Mouse (Mus musculus) splenic B cell, adult 2 months (primary cell): ENCODE results near the gene Chst13.

Source experiments
- DNase-seq: peaks from one replicate; pipeline ENCODE4 v3.0.0-alpha.2; 2011; ENCODE audit warnings: low read depth, low spot score
- H3K27me3 ChIP-seq: 2 replicates; pipeline ENCODE4 v1.6.1; 2012; ENCODE audit warnings: mild to moderate bottlenecking, low read length, moderate library complexity, mixed read lengths; ENCODE audit not compliant: control insufficient read depth, poor library complexity, insufficient read depth, severe bottlenecking
- H3K36me3 ChIP-seq: 2 replicates; pipeline ENCODE4 v1.6.1; 2012; ENCODE audit warnings: mild to moderate bottlenecking, low read length, moderate library complexity, mixed read lengths; ENCODE audit not compliant: control insufficient read depth, poor library complexity, insufficient read depth, severe bottlenecking

The Chst13 gene

DNA sequence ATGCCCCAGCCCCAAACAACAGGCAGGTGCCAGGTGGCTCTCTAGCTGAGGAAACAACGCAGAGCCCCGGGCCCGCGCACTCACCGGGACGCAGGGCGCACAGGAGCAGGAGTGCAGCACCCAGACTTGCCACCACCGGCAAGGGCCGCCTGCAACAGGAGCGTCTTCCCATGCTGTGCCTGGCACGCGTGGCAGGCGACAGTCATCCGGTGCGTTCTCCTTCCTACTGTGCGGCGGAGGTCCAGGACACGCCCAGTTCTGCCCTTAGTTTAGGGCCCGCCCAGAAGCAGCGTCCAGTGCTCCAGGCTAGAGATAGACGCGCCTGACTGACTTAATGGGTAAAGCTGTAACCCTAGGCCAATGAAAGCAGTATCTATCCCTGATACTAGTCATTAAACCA, at the start of gene Chst13:
Chst13 (minus strand) TSS at position 195 of the 400 bp plus-strand sequence.
- DNase-seq: no peak
- Histone ChIP-seq H3K36me3 (no peaks in the 10 kb centered on the region), H3K27me3 (no peaks in the 10 kb centered on the region)

DNA sequence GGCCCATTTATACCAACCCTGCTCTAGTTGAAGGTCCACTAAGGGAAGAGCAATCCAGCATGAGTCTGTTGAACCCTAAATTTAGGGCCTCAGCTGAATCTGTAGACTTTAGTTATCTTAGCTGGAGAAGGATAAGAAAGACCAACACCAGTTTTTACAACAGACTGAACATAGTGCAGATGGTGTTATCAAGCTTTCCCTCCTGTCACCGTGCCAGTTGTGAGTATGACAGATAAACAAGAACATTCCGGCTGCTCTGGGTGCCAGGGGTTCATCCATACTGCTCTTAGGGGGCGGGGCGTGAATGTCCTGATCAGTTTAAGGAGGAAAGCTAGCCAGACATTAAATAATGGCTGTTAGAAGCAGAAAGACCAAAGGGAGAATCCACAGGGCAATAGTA, 49.7 kb upstream of the Chst13 start:
- no peaks in the 10 kb centered on the region for H3K27me3 ChIP-seq
- peaks cover 4% of the 10 kb centered on the region for H3K36me3 ChIP-seq
- DNase-seq: no peak

DNA sequence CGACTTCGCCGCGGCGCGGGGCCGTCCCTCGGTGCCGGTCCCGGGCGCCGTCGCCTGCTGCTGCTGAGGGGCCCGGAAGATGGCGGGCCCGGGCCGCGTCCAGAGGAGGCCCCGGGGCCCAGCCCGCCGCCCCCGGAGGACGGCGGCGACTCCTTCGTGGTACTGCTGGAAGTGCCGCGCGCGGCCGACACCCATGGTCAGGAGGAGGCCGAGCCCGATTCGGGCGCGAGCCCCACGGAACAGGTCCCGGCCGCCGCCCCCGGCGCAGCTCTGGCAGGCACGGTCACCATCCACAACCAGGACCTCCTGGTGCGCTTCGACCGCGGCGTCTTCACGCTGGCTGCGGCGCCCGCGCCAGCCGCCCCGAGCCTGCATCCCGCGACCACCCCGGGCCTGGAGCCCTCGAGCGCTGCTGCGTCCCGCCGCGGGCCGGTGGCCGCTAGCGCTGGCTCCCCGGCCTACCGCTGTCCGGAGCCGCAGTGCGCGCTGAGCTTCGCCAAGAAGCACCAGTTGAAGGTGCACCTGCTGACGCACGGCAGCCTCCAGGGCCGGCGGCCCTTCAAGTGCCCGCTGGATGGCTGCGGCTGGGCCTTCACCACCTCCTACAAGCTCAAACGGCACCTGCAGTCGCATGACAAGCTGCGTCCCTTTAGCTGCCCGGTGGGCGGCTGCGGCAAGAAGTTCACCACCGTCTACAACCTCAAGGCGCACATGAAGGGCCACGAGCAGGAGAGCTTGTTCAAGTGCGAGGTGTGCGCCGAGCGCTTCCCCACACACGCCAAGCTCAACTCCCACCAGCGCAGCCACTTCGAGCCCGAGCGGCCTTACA, 45.0 kb upstream of the Chst13 start:
- Histone ChIP-seq H3K27me3 (no peaks in the 10 kb centered on the region), H3K36me3 (peaks cover 2% of the 10 kb centered on the region; the same call in 1 of the 2 replicates)
- DNase-seq: peak; percentile 49

DNA sequence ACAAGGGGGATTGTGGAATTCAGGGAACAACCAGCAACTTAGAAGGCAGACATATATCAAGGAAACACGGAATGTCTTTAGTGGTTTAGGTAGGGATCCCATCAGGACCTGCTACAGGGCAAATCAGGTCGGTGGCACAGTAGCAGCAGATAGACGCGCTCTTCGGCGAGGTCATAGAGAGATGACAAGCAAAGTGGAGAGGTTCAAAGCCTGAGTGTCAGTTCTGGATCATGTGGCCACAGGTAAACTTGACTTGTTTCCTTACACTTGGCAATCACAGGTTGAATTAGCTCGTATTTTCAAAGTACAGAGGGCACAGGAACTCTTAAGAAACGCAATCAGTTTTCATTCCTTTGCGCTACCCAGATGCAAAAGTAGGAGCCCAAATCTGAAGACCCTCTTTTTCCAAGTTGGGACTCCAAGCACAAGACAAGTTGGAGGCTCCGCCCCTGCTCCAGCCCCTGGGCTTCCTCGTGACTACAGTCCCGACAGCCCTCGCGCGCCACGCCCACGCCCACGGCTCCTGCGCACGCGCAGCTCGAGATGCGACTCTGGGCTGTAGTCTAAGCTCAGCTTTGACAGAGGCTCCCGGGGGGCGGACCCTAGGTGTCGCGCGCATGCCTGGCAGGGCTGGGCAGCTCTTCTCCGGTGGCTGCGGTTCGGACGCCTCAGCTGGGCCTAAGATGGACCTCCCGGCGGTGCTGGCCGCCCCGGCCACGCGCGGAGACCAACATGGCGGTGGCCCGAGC, 44.2 kb upstream of the Chst13 start, which contains the start of gene Zxdc:
Zxdc (plus strand) TSS at position 517 of the 749 bp plus-strand sequence.
- peak; percentile 96 for DNase-seq
- H3K36me3 ChIP-seq: peaks cover under 1% of the 10 kb centered on the region; the same call in 1 of the 2 replicates
- H3K27me3 ChIP-seq: no peaks in the 10 kb centered on the region

DNA sequence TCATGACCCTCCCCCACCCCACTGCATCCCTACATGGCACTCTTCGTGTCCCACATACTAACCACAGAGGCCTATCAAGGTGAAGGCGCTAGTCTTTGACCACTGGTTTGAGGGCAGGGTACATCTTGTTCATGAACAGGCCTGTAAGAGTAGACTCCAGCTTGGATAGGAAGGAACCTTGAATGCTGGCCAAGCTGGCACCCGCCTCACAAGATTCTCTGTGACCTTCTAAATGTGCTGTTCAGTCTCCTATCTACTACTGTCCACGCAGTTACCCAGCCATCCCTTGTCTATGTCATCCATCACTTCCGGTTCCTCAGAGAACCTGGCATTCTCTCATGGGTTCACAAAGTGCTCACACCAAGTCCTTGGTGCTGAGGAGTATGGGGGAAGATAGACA, 38.3 kb upstream of the Chst13 start:
- Histone ChIP-seq H3K36me3 (no peaks in the 10 kb centered on the region), H3K27me3 (no peaks in the 10 kb centered on the region)
- no peak for DNase-seq

DNA sequence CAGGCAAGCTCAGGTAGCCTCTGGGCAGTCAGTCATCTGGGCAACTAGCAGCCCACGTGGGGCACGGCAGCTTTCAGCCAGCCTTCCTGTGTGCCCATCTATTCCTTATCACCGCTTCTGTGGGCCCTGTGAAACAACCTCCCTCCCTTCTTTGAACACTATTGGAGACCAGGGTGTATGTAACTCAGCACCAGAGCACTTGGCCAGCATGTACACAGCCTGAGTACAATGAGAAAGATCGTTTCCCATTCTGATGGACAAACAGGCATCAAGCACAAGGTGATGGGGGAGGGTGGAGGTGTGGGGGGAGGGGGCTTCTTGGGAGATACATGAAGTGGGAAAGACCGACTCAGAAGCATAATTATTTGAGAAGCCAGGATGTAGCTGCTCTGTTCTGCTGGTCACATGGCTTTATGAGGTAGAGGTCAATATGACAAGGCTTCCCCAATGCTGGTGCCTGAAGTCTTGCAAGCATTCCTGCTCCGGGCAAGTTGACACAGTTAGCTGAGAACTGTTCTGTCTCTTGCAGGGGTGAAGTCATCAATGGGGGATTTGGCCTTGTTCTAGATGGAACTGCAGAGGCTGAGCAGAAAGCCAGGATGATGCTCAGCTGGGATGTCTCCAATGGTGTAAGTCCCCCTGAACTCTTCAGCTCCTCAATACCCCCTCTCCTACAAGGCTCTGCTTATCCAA, 36.1 kb upstream of the Chst13 start:
- Histone ChIP-seq H3K27me3 (no peaks in the 10 kb centered on the region), H3K36me3 (no peaks in the 10 kb centered on the region)
- no peak for DNase-seq

DNA sequence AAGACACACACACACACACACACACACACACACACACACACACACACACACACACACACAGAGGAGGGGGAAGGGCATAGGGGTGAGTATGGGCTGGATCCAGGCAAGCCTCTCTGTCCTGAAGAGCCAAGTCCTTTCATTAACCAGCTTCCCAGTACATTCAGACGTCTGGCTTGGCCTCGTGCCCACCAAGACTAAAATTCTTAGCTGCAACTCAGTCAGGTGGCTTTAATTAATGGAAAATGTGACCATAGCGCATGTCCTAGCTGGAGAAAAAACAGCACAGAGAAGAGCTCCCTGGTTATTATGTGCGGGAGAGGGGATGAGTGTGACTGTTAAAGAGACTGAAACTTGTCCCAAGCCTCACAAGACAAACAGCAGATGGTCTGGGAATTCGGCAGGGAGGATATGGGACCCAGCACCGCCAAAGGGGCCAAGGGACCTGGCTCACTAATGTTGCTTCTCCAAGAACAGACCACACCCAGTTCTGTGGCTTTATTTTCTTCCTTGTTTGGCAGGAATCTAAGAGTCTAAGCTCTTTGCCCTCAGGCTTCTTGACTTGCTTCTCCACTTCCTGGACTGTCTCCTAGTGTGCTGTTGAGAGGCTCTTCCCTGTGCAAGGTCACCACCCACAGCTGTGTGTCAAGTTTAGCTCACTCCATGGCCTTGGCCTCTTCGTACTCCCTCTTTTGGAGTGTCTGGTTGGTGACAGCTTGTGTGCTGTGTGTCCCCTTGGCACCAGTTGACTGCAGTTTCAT, 35.2 kb upstream of the Chst13 start:
- no peaks in the 10 kb centered on the region for H3K27me3 ChIP-seq
- no peaks in the 10 kb centered on the region for H3K36me3 ChIP-seq
- no peak for DNase-seq

DNA sequence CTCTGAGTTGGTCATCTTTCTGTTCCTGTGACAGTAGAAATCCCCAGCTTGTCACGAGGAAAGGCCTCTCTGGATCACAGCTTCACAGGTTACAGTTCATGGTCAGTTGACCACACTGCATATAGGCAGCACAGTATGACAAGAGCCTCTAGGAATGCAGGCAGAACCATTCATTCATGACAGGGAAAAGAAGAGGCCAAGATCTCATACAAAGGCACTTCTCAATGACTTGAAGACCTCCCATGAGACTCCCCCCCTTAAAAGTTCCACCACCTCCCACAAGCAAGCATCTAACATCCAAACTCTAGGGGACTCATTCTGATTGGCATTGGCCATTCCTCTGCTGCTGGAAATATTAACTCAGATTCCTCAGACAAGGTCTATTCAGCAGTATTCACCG, 34.5 kb upstream of the Chst13 start:
- DNase-seq: no peak

DNA sequence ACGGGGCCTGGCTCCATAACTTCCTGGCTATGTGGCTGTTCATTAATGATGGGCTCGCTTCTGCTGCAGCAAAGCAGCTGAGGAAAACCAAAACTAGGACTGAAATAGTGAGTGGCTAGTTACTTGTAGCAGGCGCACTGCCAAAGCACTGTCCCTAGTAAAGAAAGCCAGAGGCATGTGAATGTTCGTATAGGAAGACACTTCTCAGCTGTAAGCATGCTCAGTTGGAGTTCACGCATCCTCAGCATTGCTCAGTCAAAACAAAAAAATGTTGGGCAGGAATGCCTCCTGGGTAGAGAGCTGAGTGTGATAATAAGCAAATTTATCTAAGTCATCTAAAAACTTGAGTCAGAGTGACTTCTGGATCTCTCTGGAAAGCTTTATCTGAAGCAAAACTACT, 33.2 kb upstream of the Chst13 start:
- DNase-seq: no peak
- Histone ChIP-seq H3K27me3 (no peaks in the 10 kb centered on the region), H3K36me3 (no peaks in the 10 kb centered on the region)

More for the DNA sequence above, 34.5 kb upstream of the Chst13 start:
- no peaks in the 10 kb centered on the region for H3K27me3 ChIP-seq
- H3K36me3 ChIP-seq: no peaks in the 10 kb centered on the region

DNA sequence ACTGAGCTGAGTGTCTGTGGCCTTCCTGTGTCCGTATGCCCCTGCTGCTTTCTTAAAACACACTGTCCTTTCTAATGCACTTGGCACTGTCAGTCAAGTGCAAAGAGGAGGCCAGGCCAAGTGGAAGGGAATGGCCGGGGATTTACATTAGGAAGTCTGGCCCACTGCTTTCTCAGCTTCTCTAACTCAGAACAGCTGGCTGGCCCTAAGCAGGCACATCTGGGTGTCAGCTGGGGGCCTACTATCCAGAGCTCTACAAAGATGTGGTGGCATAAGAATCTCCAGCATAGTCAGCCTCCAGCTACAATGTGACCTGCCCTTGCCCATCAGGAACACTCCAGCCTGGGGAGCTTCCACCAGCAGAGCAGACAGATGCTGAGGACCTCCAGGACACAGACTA, 25.0 kb upstream of the Chst13 start:
- H3K36me3 ChIP-seq: no peaks in the 10 kb centered on the region
- no peaks in the 10 kb centered on the region for H3K27me3 ChIP-seq
- DNase-seq: no peak

DNA sequence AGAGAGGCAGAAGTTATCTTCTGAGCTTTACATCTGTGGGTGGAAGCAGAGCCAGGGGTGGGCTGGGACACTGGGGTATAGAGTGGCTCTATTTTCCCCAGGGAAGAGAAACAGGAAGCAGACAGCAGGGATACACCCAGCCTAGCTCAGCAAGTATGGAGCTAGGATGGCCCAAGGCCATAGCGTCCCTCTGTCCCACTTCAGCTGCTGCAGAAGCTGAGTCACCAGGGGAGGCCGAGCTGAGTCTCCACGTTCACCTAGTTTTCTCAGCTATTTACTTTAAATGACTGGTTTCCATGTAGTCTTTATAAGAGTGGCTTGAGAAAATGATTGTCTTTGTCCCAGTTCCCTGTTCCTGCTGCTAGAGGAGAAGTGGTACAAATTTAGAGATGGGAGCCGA, 23.5 kb upstream of the Chst13 start:
- DNase-seq: no peak
- Histone ChIP-seq H3K27me3 (no peaks in the 10 kb centered on the region), H3K36me3 (no peaks in the 10 kb centered on the region)

DNA sequence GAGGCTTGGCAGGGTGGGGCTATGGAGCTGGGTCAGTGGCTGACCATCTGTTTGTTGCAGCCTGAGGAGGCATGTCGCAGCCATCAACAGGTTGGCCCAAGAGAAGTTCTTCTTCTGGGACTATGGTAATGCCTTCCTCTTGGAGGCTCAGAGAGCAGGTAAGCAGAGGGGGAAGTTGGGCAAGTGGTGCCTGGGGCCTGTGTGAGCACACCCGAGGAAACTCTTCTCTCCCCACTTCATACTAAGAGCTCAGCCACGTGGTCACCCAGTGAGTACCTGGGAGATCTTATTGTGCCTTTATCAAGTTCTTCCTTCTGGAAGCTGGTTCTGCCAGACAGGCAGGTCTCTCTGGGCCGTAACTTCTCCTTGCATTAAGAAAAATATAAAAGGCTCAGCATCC, 22.2 kb upstream of the Chst13 start:
- Histone ChIP-seq H3K36me3 (no peaks in the 10 kb centered on the region), H3K27me3 (no peaks in the 10 kb centered on the region)
- no peak for DNase-seq

DNA sequence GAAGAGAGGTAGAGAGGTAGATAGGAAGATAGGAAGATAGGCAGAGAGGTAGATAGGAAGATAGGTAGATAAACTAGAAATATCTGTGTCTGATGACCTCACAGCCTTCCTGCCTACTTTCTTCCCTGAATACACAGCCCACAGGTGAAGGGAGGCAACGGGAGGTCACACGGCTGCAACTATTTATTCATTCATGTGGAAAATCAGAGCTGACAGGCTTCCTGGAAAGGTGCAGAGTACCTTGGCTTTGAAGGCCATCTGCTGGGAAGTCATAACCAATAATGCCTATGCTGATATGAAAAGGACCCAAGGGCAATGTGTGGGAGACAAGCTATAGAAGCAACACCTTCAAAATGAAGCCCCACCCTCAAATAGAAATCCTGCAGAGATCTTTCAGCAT, 17.4 kb upstream of the Chst13 start:
- H3K27me3 ChIP-seq: no peaks in the 10 kb centered on the region

DNA sequence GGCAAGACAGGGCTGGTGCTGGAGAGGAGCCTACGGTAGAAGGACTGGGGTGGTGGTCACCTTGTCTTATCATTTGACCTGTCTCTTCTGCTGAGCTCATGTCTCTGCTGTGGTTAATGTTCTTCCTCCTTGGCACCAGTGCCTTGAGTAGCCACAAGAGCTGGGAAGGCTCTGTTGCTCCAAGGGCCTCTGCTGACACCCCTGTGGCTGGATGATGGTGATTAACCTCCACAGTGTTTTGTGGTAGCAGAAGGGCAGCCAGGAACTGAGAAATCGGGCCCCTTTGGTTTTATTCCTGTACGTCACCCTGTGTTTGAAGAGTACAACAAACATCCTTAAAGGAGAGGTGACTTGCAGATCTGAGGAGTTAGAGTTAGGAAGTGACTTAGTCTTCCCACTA, 9.3 kb upstream of the Chst13 start:
- Histone ChIP-seq H3K36me3 (no peaks in the 10 kb centered on the region), H3K27me3 (no peaks in the 10 kb centered on the region)
- no peak for DNase-seq

More for the DNA sequence above, 17.4 kb upstream of the Chst13 start:
- no peaks in the 10 kb centered on the region for H3K36me3 ChIP-seq
- no peak for DNase-seq
